8 mouse cellular contexts compared by ENCODE assay signal in the genomic region with DNA sequence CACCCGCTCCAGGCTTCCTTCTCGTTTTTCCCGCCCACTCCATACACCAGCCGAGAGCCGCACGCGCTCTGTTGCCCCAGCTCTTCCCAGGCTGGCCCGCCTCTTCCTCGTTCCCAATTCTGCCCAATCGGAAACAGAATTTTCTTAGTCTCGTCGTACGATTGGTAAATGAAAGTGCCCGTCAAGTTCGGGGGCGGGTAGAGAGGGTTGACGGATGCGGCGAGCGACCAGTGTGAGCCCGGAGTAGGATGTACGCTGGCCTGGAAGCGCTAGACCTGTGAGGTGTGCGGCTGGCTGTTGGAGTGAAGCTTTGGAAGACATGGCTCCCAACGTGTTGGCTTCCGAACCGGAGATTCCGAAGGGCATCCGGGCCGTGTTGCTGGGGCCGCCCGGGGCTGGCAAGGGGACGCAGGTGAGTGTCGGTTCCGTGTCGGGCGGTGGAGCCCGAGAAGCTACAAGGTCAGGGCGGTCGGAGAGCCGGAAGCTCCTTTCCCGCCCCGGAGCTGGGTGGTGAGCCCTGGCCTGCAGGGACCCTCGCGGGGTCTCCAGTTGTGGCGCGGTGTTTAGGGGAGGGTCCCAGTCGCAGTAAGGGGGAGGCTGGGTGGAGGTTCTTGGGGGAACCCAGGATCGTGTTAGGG. TPM values are rescaled to one million over a fixed set of nuclear protein-coding genes. Genes with fewer than 3 reads are reported as not detected.
DNase-seq lines count a peak whose midpoint lies in the region; ATAC-seq and TF ChIP-seq lines count a peak whose summit lies in the region.

No protein-coding gene starts in this region.

- H3K27me3 ChIP-seq in C2C12 (ENCODE audit: control insufficient read depth, insufficient read depth, insufficient read length) (no peaks in the 10 kb centered on the region), myocyte (ENCODE audit: control insufficient read depth, insufficient read depth, insufficient read length) (no peaks in the 10 kb centered on the region)
- peaks cover 7% of the 10 kb centered on the region for H3K27me3 ChIP-seq in erythroblast, embryonic 14.5 days (ENCODE audit: control insufficient read depth)
- no peaks in the 10 kb centered on the region for H3K27me3 ChIP-seq in heart, embryonic 11.5 days (ENCODE audit: control insufficient read depth, insufficient read depth, low read length)
- no peaks in the 10 kb centered on the region for H3K27me3 ChIP-seq in kidney, embryonic 16.5 days (ENCODE audit: insufficient read depth, low read length)
- H3K27me3 ChIP-seq in liver, adult 2 months (ENCODE audit: control insufficient read depth, insufficient read depth, low read length): no peaks in the 10 kb centered on the region
- no peaks in the 10 kb centered on the region for H3K27me3 ChIP-seq in splenic B cell, adult 2 months (ENCODE audit: control insufficient read depth, insufficient read depth, low read length, poor library complexity, severe bottlenecking)

- ATAC-seq in heart, embryonic 11.5 days (replicated peaks; ENCODE audit: insufficient number of reproducible peaks, low FRiP score, low TSS enrichment): peak; percentile 97
- peak; percentile 100 for ATAC-seq in kidney, embryonic 16.5 days (ENCODE audit: low FRiP score, low TSS enrichment)

- H3K4me3 ChIP-seq in C2C12 (ENCODE audit: insufficient read depth, poor library complexity, severe bottlenecking): peak overlapping the region; percentile 84
- H3K4me3 ChIP-seq in erythroblast, embryonic 14.5 days (replicated peaks): peak overlapping the region; percentile 84
- peak overlapping the region; percentile 63 for H3K4me3 ChIP-seq in heart, embryonic 11.5 days (ENCODE audit: low read depth, low read length)
- H3K4me3 ChIP-seq in kidney, embryonic 16.5 days (ENCODE audit: low read length): peak overlapping the region; percentile 78
- peak overlapping the region; percentile 93 for H3K4me3 ChIP-seq in liver, adult 2 months (ENCODE audit: insufficient read depth, low read depth, low read length)
- peak overlapping the region; percentile 76 for H3K4me3 ChIP-seq in myocyte

- peak overlapping the region; percentile 96 for H3K4me2 ChIP-seq in heart, embryonic 11.5 days
- H3K4me2 ChIP-seq in kidney, embryonic 16.5 days (replicated peaks; ENCODE audit: low read depth, low read length): peak overlapping the region; percentile 65
- H3K4me2 ChIP-seq in myocyte (ENCODE audit: low read depth): peak overlapping the region; percentile 91

- H3K27ac ChIP-seq in heart, embryonic 11.5 days (ENCODE audit: low read depth, low read length): peak overlapping the region; percentile 37
- peak overlapping the region; percentile 43 for H3K27ac ChIP-seq in kidney, embryonic 16.5 days (ENCODE audit: low read length)
- H3K27ac ChIP-seq in liver, adult 2 months (replicated peaks; ENCODE audit: insufficient read depth, low read depth, low read length): peak overlapping the region; percentile 94

- peak; percentile 29; the same call in 1 of the 2 replicates for TF ChIP-seq POLR2A in brain, embryonic 14.5 days (IDR thresholded peaks at IDR 0.05; ENCODE audit: borderline replicate concordance, extremely low read depth, insufficient read depth, insufficient read length, poor library complexity, severe bottlenecking)
- peak; percentile 96 for TF ChIP-seq POLR2A in liver, adult 2 months (IDR thresholded peaks at IDR 0.05; ENCODE audit: extremely low read depth, insufficient read depth, low read length)
- TF ChIP-seq POLR2A in myocyte (IDR thresholded peaks at IDR 0.05; ENCODE audit: insufficient read length, low read depth): peak; percentile 87

- H3K9me3 ChIP-seq in erythroblast, embryonic 14.5 days (ENCODE audit: control insufficient read depth, low read length): no peaks in the 10 kb centered on the region
- H3K9me3 ChIP-seq in heart, embryonic 11.5 days (replicated peaks; ENCODE audit: control insufficient read depth, low read length): no peaks in the 10 kb centered on the region
- no peaks in the 10 kb centered on the region for H3K9me3 ChIP-seq in kidney, embryonic 16.5 days (ENCODE audit: low read length)

- DNase-seq in brain, embryonic 14.5 days (ENCODE audit: low read depth): peak; percentile 99
- peak; percentile 95 for DNase-seq in liver, adult 2 months (ENCODE audit: extremely low read depth, low read depth, low spot score)
- DNase-seq in splenic B cell, adult 2 months (ENCODE audit: low read depth, low spot score): peak; percentile 97

- H3K36me3 ChIP-seq in C2C12 (ENCODE audit: control insufficient read depth, insufficient read depth) (peaks cover 37% of the 10 kb centered on the region), myocyte (ENCODE audit: control insufficient read depth, insufficient read depth) (peaks cover 8% of the 10 kb centered on the region)
- H3K36me3 ChIP-seq in erythroblast, embryonic 14.5 days (ENCODE audit: control insufficient read depth): peaks cover 30% of the 10 kb centered on the region
- H3K36me3 ChIP-seq in heart, embryonic 11.5 days (ENCODE audit: control insufficient read depth, insufficient read depth, low read length): no peaks in the 10 kb centered on the region
- H3K36me3 ChIP-seq in kidney, embryonic 16.5 days (ENCODE audit: insufficient read depth, low read length): no peaks in the 10 kb centered on the region; the same call in 1 of the 2 replicates
- peaks cover 2% of the 10 kb centered on the region; the same call in 1 of the 2 replicates for H3K36me3 ChIP-seq in liver, adult 2 months (ENCODE audit: control insufficient read depth, insufficient read depth, low read length)
- no peaks in the 10 kb centered on the region for H3K36me3 ChIP-seq in splenic B cell, adult 2 months (ENCODE audit: control insufficient read depth, insufficient read depth, low read length, poor library complexity, severe bottlenecking)

- H3ac ChIP-seq in C2C12 (ENCODE audit: control insufficient read depth, insufficient read length, low read depth) (peak overlapping the region; percentile 93), myocyte (ENCODE audit: control insufficient read depth, insufficient read length) (peak overlapping the region; percentile 2)

- H3K79me3 ChIP-seq in C2C12 (ENCODE audit: low read depth): peaks cover 49% of the 10 kb centered on the region

- H3K9ac ChIP-seq in heart, embryonic 11.5 days (ENCODE audit: low read depth, low read length): peak overlapping the region; percentile 71
- peak overlapping the region; percentile 82 for H3K9ac ChIP-seq in kidney, embryonic 16.5 days (replicated peaks; ENCODE audit: low read length)
- peak overlapping the region; percentile 98 for H3K9ac ChIP-seq in liver, adult 2 months (ENCODE audit: low read depth, low read length)

- H3K4me1 ChIP-seq in erythroblast, embryonic 14.5 days (ENCODE audit: control insufficient read depth): peaks cover 56% of the 10 kb centered on the region
- H3K4me1 ChIP-seq in heart, embryonic 11.5 days (ENCODE audit: control insufficient read depth, insufficient read depth, low read length): peaks cover 24% of the 10 kb centered on the region
- peaks cover 41% of the 10 kb centered on the region for H3K4me1 ChIP-seq in kidney, embryonic 16.5 days (ENCODE audit: insufficient read depth, low read length)
- peaks cover 29% of the 10 kb centered on the region for H3K4me1 ChIP-seq in liver, adult 2 months (ENCODE audit: control insufficient read depth, insufficient read depth, low read length)

- peaks cover 51% of the 10 kb centered on the region for H3K79me2 ChIP-seq in C2C12 (ENCODE audit: control insufficient read depth, insufficient read depth)
- H3K79me2 ChIP-seq in liver, adult 2 months (ENCODE audit: control insufficient read depth, insufficient read depth, low read length): peaks cover 39% of the 10 kb centered on the region
- H3K79me2 ChIP-seq in myocyte (ENCODE audit: control insufficient read depth, insufficient read depth): peaks cover 49% of the 10 kb centered on the region

- under 1% methylated on average over 49 of the region's 49 CpGs for WGBS in heart, embryonic 11.5 days (ENCODE audit: insufficient replicate concordance)
- under 1% methylated on average over 49 of the region's 49 CpGs for WGBS in kidney, embryonic 16.5 days
- WGBS in liver, adult 2 months: under 1% methylated on average over 49 of the region's 49 CpGs

- no peak for TF ChIP-seq CTCF in C2C12 (IDR thresholded peaks at IDR 0.05; ENCODE audit: control insufficient read depth, insufficient read depth, insufficient read length)
- TF ChIP-seq CTCF in brain, embryonic 14.5 days (IDR thresholded peaks at IDR 0.05; ENCODE audit: borderline replicate concordance, extremely low read depth, insufficient read depth, insufficient read length): no peak
- no peak for TF ChIP-seq CTCF in liver, adult 2 months (IDR thresholded peaks at IDR 0.05; ENCODE audit: low read depth, low read length)

TF ChIP-seq in C2C12, 6 proteins besides CTCF, POLR2A, EP300 and RAD21 (continues in another document):
- TF ChIP-seq USF1 (IDR thresholded peaks at IDR 0.05; ENCODE audit: low read depth): no peak
- TF ChIP-seq MAX (IDR thresholded peaks at IDR 0.05): peak; percentile 98
- no peak for TF ChIP-seq MYOD1 (IDR thresholded peaks at IDR 0.05; ENCODE audit: control insufficient read depth, insufficient read length, low read depth)
- TF ChIP-seq FOSL1 (IDR thresholded peaks at IDR 0.05; ENCODE audit: insufficient read depth, low read length, poor library complexity, severe bottlenecking): no peak

TF ChIP-seq in myocyte, 11 proteins besides CTCF, POLR2A, EP300 and RAD21 (continues in another document):
- peak; percentile 60 for TF ChIP-seq MAX (IDR thresholded peaks at IDR 0.05; ENCODE audit: low read depth)
- no peak for TF ChIP-seq TCF12 (IDR thresholded peaks at IDR 0.05; ENCODE audit: insufficient read depth, poor library complexity, severe bottlenecking)
- no peak for TF ChIP-seq USF1 (IDR thresholded peaks at IDR 0.05; ENCODE audit: low read depth)
- TF ChIP-seq MYOD1 (IDR thresholded peaks at IDR 0.05; ENCODE audit: control insufficient read depth in 1 of 3, insufficient read length in 2 of 3, low read depth in 2 of 3): no peak

RNA-seq across cellular contexts. Expression of a gene that starts 1.4 kb away (rescaled TPM):
- polyA plus RNA-seq in C2C12 (2012; fragmentation: generic; extraction: Trizol) (176 TPM), myocyte (2012; fragmentation: generic; extraction: Trizol) (83.0 TPM)
- polyA plus RNA-seq in brain, embryonic 14.5 days (2012; rRNA removed): 54.3 and 68.4 TPM in 2 replicates
- 6.5 and 8.1 TPM in 2 replicates for polyA plus RNA-seq in erythroblast, embryonic 14.5 days (2012)
- polyA plus RNA-seq in heart, embryonic 11.5 days (2014; fragmentation: Nextera tagmentation; extraction: Ambion mirVana): 139 and 147 TPM in 2 replicates
- polyA plus RNA-seq in kidney, embryonic 16.5 days (2015; fragmentation: Nextera tagmentation; extraction: Ambion mirVana): 226 and 238 TPM in 2 replicates
- total RNA-seq in liver, adult 2 months (2014; rRNA removed): 194 and 232 TPM in 2 replicates
- polyA plus RNA-seq in liver, adult 2 months (2012; rRNA removed): 140 and 156 TPM in 2 replicates

RNA-seq across cellular contexts. Expression of a gene that starts 30.9 kb away (rescaled TPM):
- polyA plus RNA-seq in C2C12 (2012; fragmentation: generic; extraction: Trizol): 12.5 TPM
- 14.3 and 15.8 TPM in 2 replicates for polyA plus RNA-seq in brain, embryonic 14.5 days (2012; rRNA removed)
- polyA plus RNA-seq in erythroblast, embryonic 14.5 days (2012): 0.02 TPM in 1 of 2 replicates, not detected in the other
- 4.1 and 4.6 TPM in 2 replicates for polyA plus RNA-seq in heart, embryonic 11.5 days (2014; fragmentation: Nextera tagmentation; extraction: Ambion mirVana)
- 21.7 and 26.3 TPM in 2 replicates for polyA plus RNA-seq in kidney, embryonic 16.5 days (2015; fragmentation: Nextera tagmentation; extraction: Ambion mirVana)
- total RNA-seq in liver, adult 2 months (2014; rRNA removed): 5.4 and 5.7 TPM in 2 replicates
- polyA plus RNA-seq in liver, adult 2 months (2012; rRNA removed): 0.81 and 1.7 TPM in 2 replicates
- polyA plus RNA-seq in myocyte (2012; fragmentation: generic; extraction: Trizol): 17.4 TPM

Comparison
In these comparisons a context has a peak if more than half of its experiments do, and no peak if none do; other contexts are left out.
1. Peak in every context shown above with its lines: DNase-seq, ATAC-seq, H3K4me3 ChIP-seq and H3K27ac ChIP-seq.
2. POLR2A ChIP-seq: peak in every context shown above with its lines; median percentile 96 in liver, adult 2 months; 87 in myocyte; 29 in brain, embryonic 14.5 days.
3. H3K27ac ChIP-seq: peak in every context shown above with its lines; median percentile 94 in liver, adult 2 months; 43 in kidney, embryonic 16.5 days; 37 in heart, embryonic 11.5 days.